Mouse (Mus musculus) liver, postnatal 0 days (tissue): Measurements from ENCODE around the gene Kat2b.

Experiments used
- CTCF ChIP-seq: sonication (generic); IDR thresholded peaks from 2 replicates; pipeline ENCODE4 v1.5.1; 2016; ENCODE audit warnings: antibody characterized with exemption, low read depth
- EP300 ChIP-seq: IDR thresholded peaks from 2 replicates; pipeline ENCODE4 v1.6.1; 2016; ENCODE audit warnings: antibody characterized with exemption, low read depth, mild to moderate bottlenecking

- TF ChIP-seq CTCF (no peak; the same call in 1 of the 2 replicates), EP300 (no peak)
Measured at GRCm38 (mm10) chr17:53519364-53519763, 47.3 kb upstream of the Kat2b start.
